Mouse (Mus musculus) cerebellum, postnatal 10 days (tissue): Measurements from ENCODE around the gene 4931428F04Rik.

Experiments used
- DNase-seq, 2 experiments: peaks; one replicate each; pipeline ENCODE4 v3.0.0; 2021; ENCODE audit warnings: mixed read lengths in 2 of 2

4931428F04Rik gene

GRCm38 (mm10) chr8:105289805-105290460 lies at the start of gene 4931428F04Rik:
4931428F04Rik (minus strand) TSS chr8:105289864.
- DNase-seq, result peak; percentile 81

DNA sequence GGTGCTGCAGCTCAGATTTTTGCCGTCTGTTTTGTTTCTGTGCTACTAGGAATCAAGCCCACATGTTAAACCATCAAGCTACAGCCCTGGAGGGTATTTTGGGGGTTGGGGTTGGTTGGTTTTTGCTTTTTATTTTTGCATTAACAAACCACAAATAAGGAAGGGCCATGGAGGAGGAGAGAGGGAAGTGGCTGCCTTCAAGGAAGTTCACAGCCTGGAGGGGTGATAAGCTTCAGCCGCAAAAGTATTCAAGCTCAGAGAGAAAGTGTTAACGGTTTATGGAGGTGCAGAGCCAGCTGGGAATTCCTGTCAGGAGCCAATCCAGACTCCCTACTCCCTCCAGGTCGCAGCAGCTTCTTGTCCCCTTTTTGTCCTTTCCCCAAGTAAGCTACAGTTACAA lies 49.3 kb upstream of the 4931428F04Rik start:
- DNase-seq, result no peak

DNA sequence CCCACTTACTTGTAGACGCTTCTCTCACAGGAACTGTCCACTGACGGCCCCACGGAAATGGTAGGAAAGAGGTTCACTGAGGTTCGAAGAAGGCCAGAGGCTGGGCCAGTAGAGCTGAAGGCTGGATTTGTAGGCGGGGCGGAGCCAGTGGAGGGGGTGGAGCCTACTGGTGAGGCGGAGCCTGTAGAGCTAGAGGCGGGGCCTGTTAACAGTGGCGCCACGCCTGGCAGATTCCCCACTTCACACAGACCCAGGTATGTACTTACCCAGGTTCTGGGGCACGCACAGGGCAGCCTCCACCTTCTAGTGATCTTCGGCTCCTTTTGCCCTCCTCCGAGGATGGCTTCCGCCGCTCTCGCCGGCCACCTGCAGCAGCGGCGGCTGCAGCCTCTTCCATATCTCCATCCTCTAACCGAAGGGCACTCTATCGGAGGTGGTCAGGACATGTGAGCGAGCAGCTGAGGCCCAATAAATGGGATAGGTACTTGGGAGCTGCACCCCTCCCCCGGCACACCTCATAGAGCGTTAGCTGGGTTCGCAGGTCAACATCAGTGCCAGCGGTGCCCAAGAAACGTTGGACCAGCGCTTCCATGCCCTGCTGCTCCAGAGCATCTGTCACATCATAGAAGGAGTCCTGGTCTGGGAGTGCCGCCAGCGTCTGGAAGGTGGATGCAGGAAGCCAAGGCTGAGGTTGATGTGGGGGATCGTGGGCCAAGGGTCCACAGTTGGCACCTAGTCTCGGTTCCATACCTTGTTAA lies 46.9 kb upstream of the 4931428F04Rik start:
- no peak for DNase-seq

DNA sequence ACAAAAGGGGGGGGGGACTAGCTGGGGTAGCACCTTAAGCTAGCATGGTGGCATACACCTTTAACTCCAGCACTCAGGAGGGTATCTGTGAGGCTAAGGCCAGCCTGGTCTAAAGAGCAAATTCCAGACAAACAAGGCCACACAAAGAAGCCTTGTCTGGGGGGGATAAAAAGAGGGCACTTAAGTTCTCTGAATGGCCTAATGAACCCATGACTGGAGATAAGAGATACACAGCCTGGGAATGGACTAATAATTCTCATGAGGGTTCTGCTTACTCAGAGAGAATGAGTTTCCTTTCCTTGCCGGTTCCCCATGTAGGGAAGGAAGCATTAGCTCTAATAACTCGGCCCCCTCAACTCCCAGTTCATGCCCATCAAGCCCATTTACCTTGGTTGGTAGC lies 42.9 kb upstream of the 4931428F04Rik start:
- DNase-seq, result no peak

- DNase-seq, result no peak
These were observed 42.3 kb upstream of the 4931428F04Rik start for GRCm38 (mm10) chr8:105331931-105332330.

DNA sequence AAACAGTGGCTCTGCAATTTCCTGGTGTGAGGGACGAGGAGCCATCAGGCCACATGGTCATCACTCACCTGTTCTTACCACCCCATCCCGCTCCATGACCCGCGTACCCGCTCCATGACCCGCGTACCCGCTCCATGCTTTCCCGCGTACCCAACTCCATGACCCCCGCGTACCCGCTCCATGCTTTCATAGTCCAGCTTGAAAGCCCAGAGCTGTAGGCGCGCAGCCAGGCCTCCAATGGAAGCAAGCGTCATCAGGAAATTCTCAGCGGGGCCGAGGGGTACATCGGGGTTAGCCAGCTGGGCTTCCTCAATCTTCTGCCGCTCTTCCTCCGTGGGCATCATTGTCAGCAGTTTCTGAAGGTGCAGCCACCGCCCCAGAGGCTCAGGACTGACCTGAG lies 41.8 kb upstream of the 4931428F04Rik start:
- no peak for DNase-seq

DNA sequence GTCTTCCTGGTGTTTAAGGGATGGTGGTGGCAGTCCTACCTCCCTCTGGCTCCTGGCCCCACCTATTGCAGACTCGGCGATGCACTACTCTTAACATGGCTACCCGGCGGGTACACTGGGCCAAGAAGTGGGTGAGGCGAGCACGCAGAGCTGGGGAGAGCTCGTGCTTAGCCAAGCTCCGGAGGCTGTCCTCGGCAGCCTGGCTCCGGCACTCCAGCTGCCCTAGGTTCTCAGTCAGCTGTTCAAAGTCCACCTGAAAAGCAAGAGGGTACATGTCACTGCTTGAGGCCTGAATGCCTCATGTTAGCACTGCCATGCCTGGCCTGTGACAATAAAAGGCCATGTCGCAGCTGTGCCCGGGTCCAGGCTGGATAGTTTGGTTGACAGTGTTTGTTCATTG lies 40.7 kb upstream of the 4931428F04Rik start:
- DNase-seq, result no peak

DNA sequence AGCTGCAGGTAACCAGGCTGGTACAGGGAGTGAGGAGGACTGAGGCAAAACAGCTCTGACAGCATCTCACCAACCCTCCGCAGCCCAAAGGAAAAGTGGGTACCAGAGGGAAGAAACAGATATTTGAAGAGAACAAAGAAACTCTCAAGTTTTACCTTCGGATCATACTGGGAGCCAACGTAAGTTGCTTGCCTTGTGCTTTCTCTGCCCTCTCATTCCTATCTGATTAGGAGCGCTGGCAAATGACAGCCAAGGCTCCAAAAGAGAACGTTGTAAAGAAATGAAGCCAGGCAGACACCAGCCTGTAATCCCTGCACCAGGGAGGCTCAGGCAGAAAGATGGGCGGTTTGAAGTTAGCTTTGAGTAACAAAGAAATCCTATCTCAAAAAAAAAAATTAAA lies 37.3 kb upstream of the 4931428F04Rik start:
- no peak for DNase-seq

- DNase-seq, result peak; percentile 99 to 100
These were observed 36.5 kb upstream of the 4931428F04Rik start, which contains the start of the genes Lrrc29 and Tmem208 for GRCm38 (mm10) chr8:105326141-105326672. Lrrc29 (minus strand) TSS chr8:105326278. Tmem208 (plus strand) TSS chr8:105326354.

GRCm38 (mm10) chr8:105325641-105326093 lies 36.0 kb upstream of the 4931428F04Rik start:
- peak; percentile 73 to 74 for DNase-seq

DNA sequence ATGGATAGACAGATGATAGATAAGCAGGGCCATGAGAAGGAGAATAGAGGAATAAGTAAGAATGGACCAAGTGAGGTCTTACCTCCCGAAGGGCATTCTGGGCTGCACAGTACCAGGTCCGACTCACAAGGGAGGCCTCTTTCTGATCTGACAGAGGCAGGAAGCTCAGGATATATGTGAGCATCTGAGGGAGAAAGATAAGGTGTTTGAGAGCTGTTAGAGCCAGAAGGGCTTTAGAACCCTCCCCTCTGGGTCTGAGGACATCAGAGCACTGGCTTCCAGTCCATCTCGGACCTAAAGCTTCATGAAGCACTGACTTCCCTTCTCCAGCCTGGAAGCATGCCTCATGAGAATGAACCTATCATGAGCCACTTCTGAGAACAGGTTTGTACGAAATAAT lies 33.5 kb upstream of the 4931428F04Rik start:
- no peak for DNase-seq

DNA sequence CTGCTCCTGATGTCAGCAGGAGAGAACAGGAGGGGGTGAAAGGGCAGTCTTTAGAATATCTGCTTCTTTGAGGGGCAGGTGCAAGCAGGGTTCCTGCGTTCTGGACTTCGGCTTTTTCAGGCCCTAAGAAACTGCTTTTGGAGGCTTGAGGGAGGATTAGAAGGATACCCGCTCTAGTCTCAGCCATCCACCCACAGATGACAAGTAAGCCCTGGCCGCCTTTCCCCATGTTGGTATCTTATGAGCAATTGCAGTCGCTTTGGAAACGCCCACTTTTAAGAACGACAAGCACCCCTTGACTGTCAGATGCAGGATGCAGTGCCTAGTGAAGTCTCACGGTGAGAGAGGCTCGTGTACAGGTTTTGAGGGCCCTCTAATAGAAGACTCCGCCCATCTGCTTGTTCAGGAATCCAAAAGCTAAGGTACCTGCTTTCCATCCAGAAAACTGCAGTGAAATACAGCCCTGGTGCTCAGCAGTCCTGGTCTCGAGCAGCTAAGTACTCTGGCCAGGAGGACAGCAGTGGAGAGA lies 29.1 kb upstream of the 4931428F04Rik start:
- DNase-seq, result no peak

DNA sequence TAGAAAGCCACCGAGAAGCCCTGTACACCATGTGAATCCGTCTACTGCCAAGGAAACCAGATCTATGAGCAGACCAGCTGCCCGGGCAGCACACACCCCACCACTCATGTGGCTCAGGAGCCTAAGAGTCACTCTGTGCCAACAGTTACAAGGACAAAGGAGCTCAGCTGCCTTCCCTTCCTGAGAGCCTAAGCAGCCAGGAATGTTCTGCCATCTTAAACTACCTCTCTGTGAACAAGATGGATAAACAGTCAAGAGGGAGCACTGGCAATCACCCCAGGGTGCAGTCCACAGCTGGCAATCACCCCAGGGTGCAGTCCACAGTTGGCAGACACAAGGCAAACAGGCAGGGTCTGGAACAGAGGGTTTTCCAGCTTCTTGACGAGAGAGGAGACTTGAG lies 28.3 kb upstream of the 4931428F04Rik start:
- peak; percentile 47 to 53 for DNase-seq

DNA sequence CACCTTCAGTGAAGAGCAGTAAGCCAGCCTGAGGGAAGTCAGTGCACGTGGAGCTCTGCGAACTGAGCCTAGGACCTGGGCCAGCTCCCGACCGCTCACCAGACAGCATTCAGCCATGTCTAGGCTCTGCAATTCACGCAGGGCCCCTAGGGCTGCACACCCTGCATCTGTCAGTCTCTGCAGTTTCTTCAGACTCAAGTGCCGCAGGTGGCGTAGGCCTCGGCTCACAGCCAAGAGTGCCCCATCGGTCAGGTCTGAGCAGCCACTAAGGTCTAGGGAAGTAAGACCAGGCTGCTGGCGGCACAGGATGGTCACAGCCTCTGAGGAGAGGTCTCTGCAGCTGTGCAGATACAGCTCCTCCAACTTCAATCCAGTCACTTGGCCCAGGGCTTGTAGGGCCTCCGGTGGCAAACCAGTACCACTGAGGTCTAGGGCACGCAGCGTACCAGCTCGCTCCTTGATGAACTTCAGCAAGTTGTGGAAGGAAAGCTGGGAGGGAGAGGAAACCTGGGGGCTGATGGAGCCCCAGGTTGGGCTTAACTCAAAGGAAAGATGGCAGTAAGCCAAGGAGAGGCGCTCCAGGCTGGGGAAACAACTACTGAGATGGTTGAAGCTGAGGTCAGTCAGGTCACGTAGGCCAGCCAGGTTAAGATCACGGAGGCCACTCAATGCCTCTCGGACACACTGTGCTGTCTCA lies 25.6 kb upstream of the 4931428F04Rik start:
- peak in 1 of 2 experiments; percentile 57 for DNase-seq

- DNase-seq, result no peak
These were observed 24.1 kb upstream of the 4931428F04Rik start for GRCm38 (mm10) chr8:105313622-105314402.

DNA sequence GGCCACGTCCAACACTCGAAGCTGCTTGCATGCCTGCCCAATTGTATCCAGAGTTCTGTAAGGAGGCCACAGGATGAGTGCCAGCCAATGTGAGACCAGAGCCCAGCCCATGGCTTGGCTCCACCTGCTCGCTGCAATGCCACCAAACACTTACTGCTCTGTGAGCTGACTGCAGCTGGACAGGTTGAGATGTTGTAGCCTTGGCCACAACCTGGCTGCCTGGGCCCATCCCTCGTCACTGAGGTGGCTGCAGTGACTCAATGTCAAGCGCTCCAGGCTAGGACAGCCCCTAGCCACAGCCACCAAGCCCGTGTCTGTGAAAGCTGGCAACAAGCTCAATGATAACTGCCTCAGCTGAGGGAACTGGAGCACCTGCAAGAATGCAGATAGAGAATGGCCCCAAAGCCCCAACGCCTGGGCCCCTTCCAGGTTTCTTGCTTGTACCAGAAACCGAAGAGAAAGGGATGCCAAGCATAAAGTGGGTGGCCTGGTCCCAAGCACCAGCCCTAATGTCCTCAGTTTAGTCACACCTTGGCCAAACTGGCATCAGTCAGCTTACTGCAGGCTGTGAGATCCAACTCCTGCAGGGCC lies 23.3 kb upstream of the 4931428F04Rik start:
- no peak for DNase-seq

GRCm38 (mm10) chr8:105311718-105312117 lies 22.1 kb upstream of the 4931428F04Rik start:
- no peak for DNase-seq

DNA sequence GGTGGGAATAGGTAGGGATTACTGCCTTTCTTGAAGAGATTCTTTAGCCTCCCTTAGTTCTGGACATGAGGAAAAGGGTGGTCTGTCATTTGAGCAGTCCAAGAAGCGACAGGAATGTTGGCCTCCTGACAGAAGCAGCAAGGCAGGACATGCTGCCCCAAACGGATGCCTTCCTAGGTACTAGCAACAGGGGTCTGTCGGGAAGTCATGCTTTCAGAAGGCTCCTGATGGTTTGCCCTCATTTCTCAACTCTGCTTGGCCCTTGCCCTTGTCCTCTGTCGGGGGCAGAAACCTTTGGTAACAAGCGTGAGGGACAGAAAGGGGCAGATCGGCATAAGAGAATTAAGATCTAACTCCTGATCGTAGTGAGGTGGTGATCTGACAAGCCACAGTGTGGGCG lies 20.5 kb upstream of the 4931428F04Rik start:
- DNase-seq, result peak in 1 of 2 experiments; percentile 54

DNA sequence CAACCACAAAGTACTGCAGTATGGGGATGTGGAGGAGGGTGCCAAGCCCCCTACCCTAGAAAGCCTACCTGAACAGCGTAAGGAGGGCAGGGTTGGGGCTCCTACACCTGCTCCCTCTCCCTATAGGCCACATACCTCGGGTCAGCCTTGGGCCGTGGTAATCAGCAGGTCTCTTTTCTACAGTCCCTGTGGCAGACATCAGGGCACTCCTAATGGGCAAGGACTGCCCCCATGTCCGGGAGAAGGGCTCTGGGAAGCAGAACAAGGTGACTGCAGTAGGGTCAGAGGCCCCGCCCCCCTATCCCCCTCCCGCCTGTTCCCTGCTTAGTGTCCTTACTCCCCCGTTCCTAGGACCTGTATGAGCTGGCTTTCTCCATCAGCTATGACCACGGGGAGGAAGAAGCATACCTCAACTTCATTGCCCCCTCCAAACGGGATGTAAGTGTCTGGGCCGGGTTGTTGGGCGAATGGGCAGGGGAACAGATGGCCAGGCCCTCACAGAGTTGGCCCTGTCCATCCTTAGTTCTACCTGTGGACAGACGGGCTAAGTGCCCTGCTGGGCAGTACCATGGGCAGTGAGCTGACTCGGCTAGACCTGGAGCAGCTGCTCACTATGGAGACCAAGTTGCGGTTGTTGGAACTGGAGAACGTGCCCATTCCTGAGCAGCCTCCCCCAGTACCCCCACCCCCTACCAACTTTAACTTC lies 19.6 kb upstream of the 4931428F04Rik start:
- peak; percentile 90 to 93 for DNase-seq

DNA sequence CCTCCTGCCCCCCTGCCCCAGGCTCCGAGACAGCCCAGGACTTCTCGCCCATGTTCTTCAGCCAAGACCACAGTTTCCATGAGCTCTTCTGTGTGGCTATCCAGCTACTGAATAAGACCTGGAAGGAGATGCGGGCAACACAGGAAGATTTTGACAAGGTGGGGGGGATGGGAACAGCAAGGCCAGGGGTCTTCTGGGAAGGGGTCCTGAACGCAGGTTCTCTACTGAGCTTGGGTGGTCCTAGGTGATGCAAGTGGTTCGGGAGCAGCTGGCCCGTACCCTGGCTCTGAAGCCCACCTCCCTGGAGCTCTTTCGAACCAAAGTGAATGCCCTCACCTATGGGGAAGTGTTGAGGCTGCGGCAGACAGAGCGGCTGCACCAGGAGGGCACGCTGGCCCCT lies 18.8 kb upstream of the 4931428F04Rik start:
- DNase-seq, result no peak

DNA sequence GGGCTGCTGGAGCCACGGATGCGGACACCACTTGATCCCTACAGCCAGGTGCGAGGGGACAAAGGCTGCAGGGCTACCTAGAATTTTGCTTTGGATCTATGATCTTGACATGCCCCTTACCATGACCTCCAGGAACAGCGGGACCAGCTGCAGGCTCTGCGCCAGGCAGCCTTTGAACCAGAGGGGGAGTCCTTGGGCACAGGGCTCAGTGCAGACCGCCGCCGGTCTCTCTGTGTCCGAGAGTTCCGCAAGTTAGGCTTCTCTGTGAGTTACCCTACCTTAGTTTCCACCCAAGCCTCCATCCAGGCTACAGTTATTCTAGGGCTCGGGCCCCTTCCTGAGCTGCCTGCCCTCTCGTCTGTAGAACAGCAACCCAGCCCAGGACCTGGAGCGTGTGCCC lies 18.0 kb upstream of the 4931428F04Rik start:
- no peak for DNase-seq
